Mouse (Mus musculus) hindbrain, embryonic 14.5 days (tissue): ENCODE results near the gene Tubb4b. TPM values are rescaled to one million over a fixed set of nuclear protein-coding genes. Genes with fewer than 3 reads are reported as not detected.

Source experiments
- ATAC-seq: fragments of 200-750 bp; cut with Nextera tagmentation; 2 replicates; pipeline ENCODE4 v1.8.0; 2017; ENCODE audit warnings: moderate number of reproducible peaks, mild to moderate bottlenecking, moderate TSS enrichment, moderate library complexity; ENCODE audit not compliant: low FRiP score
- DNase-seq: peaks from one replicate; pipeline ENCODE4 v3.0.0-alpha.2; 2015; ENCODE audit warnings: low spot score
- H3K27ac ChIP-seq: fragments of 300-500 bp; sonication (generic); 2 replicates; pipeline ENCODE4 v1.5.1; 2014; ENCODE audit warnings: mild to moderate bottlenecking, moderate library complexity
- H3K27me3 ChIP-seq: fragments of 300-500 bp; sonication (generic); 2 replicates; pipeline ENCODE4 v1.6.1; 2014; ENCODE audit warnings: mild to moderate bottlenecking, low read length, mixed read lengths; ENCODE audit not compliant: control insufficient read depth, insufficient read depth
- H3K36me3 ChIP-seq: fragments of 300-500 bp; sonication (generic); replicated peaks from 2 replicates; pipeline ENCODE4 v1.6.1; 2014; ENCODE audit not compliant: control insufficient read depth, insufficient read depth
- H3K4me1 ChIP-seq: fragments of 300-500 bp; sonication (generic); replicated peaks from 2 replicates; pipeline ENCODE4 v1.6.1; 2014; ENCODE audit warnings: antibody characterized with exemption, low read length, mixed read lengths; ENCODE audit not compliant: control insufficient read depth, insufficient read depth
- H3K4me2 ChIP-seq: fragments of 300-500 bp; sonication (generic); replicated peaks from 2 replicates; pipeline ENCODE4 v1.6.1; 2014; ENCODE audit warnings: mild to moderate bottlenecking, moderate library complexity
- H3K4me3 ChIP-seq: fragments of 300-500 bp; sonication (generic); replicated peaks from 2 replicates; pipeline ENCODE4 v1.5.1; 2014; ENCODE audit warnings: mild to moderate bottlenecking, low read length
- H3K9ac ChIP-seq: fragments of 300-500 bp; sonication (generic); 2 replicates; pipeline ENCODE4 v1.6.1; 2014
- H3K9me3 ChIP-seq: fragments of 300-500 bp; sonication (generic); 2 replicates; pipeline ENCODE4 v1.6.1; 2016; ENCODE audit warnings: low read length; ENCODE audit not compliant: control insufficient read depth
- WGBS: fragments of 180-500 bp; shearing (Covaris S2); extraction: QIAGEN DNeasy Blood & Tissue Kit; methylation state at CpG from one replicate; pipeline ENCODE4 v1.1.7; 2014; 5-methylcytosine and 5-hydroxymethylcytosine counted together
- polyA plus RNA-seq: library from polyadenylated mRNA; unstranded; fragments of >200 nt; fragmentation: Nextera tagmentation; extraction: Ambion mirVana; gene quantifications from 2 replicates; pipeline ENCODE4 v1.2.1, GENCODE M21; 2014

Tubb4b gene
- polyA plus RNA-seq, 1 experiment from 2014 or later, result 382 TPM

DNA sequence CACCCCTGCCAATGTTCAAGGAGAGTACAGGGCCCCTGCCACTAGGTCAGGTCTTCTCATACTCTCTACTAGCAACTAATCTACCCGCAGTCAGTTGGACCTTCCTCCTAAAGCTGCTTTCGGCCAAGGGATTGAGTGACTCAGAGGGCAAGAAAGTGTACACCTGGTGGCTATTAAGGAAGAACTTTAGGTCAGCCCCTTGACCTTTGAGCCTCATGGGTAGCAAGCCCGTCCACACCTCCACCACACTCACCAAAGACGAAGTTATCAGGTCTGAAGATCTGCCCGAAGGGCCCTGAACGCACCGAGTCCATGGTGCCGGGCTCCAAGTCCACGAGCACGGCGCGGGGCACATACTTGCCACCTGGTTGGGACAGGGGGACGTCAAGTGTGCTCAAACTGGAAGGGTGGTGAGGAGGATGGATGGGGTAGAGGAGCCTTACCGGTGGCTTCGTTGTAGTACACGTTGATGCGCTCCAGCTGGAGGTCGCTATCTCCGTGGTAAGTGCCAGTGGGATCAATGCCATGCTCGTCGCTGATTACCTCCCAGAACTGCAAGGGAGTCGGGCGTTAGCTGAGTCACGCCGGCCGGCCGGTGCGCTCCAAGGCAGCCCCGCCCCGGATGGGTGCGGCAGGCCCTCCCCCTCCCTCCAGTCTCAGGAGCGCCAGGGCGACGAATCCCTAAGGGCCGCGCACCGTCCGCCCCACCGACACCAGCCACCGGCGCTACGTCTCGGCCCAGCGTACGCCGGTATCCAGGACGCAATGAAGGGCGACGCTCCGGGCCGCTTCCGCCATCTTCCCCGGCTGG lies 616 bp downstream of the Tubb4b start:
- no peaks in the 10 kb centered on the region for H3K27me3 ChIP-seq
- no peaks in the 10 kb centered on the region for H3K9me3 ChIP-seq
- peak overlapping the region; percentile 89 for H3K4me3 ChIP-seq
- peak overlapping the region; percentile 89 for H3K27ac ChIP-seq
- peaks cover 17% of the 10 kb centered on the region for H3K4me1 ChIP-seq
- peak overlapping the region; percentile 86 for H3K4me2 ChIP-seq
- peak overlapping the region; percentile 87 for H3K9ac ChIP-seq
- peaks cover 9% of the 10 kb centered on the region for H3K36me3 ChIP-seq
- 3% methylated on average over 53 of the region's 53 CpGs for WGBS
- ATAC-seq, result peak; percentile 19
- DNase-seq, result no peak

DNA sequence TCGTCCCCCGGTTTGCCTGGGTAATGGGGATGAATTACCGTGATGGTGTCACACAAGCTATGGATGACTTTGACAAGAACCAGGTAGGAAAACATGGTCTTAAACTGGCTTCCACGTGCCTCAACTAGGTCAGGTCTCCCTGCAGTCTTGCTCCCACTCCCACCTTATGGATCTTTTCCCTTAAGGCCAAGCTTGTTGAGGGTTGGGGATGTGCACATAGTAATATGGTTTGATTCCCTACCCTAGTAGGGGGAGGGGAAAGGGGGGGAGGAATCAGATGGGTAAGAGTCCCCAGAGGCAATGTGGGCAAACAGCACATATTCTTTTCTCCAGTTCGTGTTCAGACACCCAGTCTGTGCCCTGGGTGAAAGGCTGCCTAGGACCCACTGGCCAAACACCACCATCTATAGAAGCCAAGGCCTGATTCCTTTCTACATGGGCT lies 3.1 kb downstream of the Tubb4b start:
- Histone ChIP-seq H3K4me3 (no peak overlapping the region), H3K27me3 (no peaks in the 10 kb centered on the region), H3K9me3 (no peaks in the 10 kb centered on the region), H3K27ac (no peak overlapping the region), H3K4me2 (no peak overlapping the region), H3K4me1 (peaks cover 15% of the 10 kb centered on the region), H3K9ac (no peak overlapping the region), H3K36me3 (peaks cover 9% of the 10 kb centered on the region)
- 78% methylated on average over 5 of the region's 5 CpGs for WGBS
- DNase-seq (no peak), ATAC-seq (no peak)

DNA sequence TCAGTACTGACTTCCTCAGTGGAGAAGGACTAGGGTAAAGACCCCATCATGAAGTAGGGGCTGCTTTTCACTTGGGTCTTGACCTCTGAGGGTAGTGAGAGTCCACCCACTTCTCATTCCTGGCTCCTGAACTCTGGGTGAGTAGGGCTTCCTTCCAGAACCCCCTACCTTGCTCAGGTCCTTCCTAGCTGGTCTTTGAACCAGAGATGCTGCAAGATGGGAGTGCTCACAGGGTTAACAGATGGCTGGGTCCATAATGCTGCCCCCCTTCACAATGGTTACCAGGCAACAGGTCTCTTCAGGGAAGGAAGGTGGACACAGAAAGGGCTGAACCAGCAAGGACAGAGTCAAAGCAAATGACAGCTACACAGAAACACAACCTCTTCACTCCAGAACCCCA lies 6.1 kb downstream of the Tubb4b start, which contains the start of gene Fam166a:
Fam166a (plus strand) TSS at position 301 of the 400 bp plus-strand sequence.
- Histone ChIP-seq H3K4me3 (no peak within 1 kb of the TSS), H3K27ac (no peak within 1 kb of the TSS), H3K4me1 (peaks cover 4% of the 10 kb centered on the region), H3K36me3 (peaks cover 9% of the 10 kb centered on the region), H3K27me3 (no peaks in the 10 kb centered on the region), H3K9ac (no peak within 1 kb of the TSS), H3K9me3 (no peaks in the 10 kb centered on the region), H3K4me2 (no peak within 1 kb of the TSS)
- no peak for ATAC-seq
- no peak for DNase-seq

DNA sequence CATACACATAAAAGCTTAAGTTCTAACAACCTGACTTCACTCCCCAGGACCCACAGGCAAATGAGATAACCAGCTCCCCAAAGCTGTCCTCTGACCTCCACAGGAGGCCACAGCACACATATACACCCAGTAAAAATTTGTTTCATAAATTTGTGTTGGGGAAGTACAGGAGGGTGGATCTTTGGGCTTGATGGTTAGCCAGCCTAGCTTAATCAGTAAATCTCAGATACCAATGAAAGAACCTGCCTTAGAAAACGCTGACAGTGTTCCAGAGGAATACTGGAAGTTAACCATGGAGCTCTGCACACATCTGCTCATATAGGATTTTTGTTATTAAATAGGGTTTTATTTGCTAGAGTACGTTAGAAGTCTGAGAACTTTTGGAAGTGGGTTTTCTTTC lies 6.8 kb downstream of the Tubb4b start:
- Histone ChIP-seq H3K4me2 (no peak overlapping the region), H3K27ac (no peak overlapping the region), H3K9ac (no peak overlapping the region), H3K4me3 (no peak overlapping the region), H3K9me3 (no peaks in the 10 kb centered on the region), H3K36me3 (peaks cover 9% of the 10 kb centered on the region), H3K4me1 (no peaks in the 10 kb centered on the region), H3K27me3 (no peaks in the 10 kb centered on the region)
- no peak for DNase-seq
- 62% methylated on average over 2 of the region's 2 CpGs for WGBS
- ATAC-seq, result no peak

DNA sequence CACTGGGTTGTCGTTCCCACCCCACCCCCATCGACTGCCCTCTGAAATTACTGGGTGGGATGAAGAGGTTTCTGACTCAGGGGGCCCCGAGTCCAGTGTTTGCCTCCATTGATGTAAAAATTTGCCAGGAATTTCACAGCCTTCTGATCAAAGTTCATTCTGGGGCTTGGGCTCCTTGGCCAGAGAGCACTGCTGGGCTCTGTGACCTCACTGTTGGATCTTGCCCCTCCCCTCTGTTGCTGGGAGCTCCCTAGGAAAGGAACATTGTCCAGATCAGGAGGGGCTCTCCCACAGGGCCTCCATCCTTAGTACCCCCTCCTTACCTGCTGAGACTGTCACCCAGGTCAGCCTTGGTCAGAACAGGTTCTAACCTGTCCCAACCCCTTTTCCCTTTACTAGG lies 10.1 kb downstream of the Tubb4b start, which contains the start of gene Stpg3:
Stpg3 (minus strand) TSS at position 194 of the 400 bp plus-strand sequence.
- Histone ChIP-seq H3K27ac (no peak within 1 kb of the TSS), H3K4me2 (no peak within 1 kb of the TSS), H3K36me3 (no peaks in the 10 kb centered on the region; the same call in 1 of the 2 replicates), H3K9ac (no peak within 1 kb of the TSS), H3K27me3 (no peaks in the 10 kb centered on the region), H3K4me1 (peaks cover 10% of the 10 kb centered on the region), H3K9me3 (no peaks in the 10 kb centered on the region), H3K4me3 (no peak within 1 kb of the TSS)
- WGBS, result 75% methylated on average over 3 of the region's 3 CpGs
- ATAC-seq (no peak), DNase-seq (no peak)

DNA sequence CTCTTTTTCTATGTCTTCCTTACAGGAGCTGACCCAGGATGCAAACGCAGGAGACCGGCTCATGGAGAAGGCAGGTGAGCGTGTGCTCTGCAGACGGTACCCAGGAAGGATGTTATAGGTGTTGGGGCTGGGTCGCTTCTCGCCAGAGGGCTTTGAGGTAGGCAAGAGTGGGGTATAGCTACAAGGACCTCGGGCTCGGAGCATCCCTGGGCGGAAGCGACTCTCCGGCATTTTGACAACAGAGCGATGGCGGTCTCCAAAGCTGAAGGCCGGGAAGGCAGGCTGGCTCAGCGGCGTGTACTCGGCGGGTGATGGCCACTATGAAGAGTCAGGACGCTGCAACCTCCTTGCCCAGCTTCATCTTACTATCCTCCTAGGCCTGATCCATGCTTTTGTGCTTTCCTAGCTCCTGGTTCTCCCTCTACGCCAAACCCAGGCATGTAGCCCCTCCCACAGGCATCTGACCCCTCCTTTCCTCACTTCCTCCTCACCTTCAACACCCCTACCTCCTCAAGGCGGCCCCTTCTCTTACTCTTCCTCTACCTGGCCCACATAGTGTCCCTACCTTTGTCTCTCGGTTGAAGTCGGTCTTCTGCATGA lies 11.1 kb downstream of the Tubb4b start:
- Histone ChIP-seq H3K36me3 (peaks cover 9% of the 10 kb centered on the region; the same call in 1 of the 2 replicates), H3K4me1 (peaks cover 17% of the 10 kb centered on the region), H3K4me2 (no peak overlapping the region), H3K9me3 (no peaks in the 10 kb centered on the region), H3K4me3 (no peak overlapping the region), H3K9ac (no peak overlapping the region), H3K27me3 (no peaks in the 10 kb centered on the region), H3K27ac (no peak overlapping the region)
- no peak for ATAC-seq
- WGBS, result 65% methylated on average over 23 of the region's 23 CpGs
- DNase-seq, result no peak

DNA sequence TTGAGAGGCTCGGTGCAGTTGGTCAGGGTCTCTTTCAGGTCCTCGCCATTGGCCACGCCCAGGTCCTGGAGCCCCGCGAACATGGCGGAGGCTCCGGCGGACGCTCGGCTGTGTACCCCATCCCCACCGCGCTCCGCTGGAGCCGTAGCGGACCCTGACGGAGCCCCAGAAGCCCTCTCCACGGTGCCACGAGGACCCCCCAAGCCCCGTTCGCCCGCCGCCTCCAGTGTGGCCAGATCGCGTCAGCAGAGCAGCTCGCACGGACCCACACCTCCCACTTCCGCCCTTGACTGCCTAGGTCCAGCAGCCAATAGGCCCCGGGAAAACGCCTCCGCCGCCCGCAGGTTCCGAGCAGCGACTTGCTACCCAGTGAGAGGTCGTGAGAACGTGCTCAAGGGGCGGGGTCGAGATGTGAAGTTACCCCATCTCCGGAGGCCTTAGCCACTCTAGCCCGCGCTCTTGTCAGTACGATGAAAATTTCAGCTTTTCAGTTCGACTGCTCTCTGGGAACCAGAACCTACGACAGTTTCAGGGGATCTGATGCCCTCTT lies 13.3 kb downstream of the Tubb4b start, which contains the start of gene Nelfb:
Nelfb (minus strand) TSS at position 369 of the 550 bp plus-strand sequence.
- 0% methylated on average over 44 of the region's 44 CpGs for WGBS
- H3K27ac ChIP-seq, result peak within 1 kb of the TSS; percentile 93
- no peaks in the 10 kb centered on the region for H3K9me3 ChIP-seq
- peak; percentile 83 for DNase-seq
- peak within 1 kb of the TSS; percentile 90 for H3K4me2 ChIP-seq
- H3K4me3 ChIP-seq, result peak within 1 kb of the TSS; percentile 97
- H3K4me1 ChIP-seq, result peaks cover 17% of the 10 kb centered on the region
- H3K36me3 ChIP-seq, result peaks cover 21% of the 10 kb centered on the region
- peak; percentile 89 for ATAC-seq
- peak within 1 kb of the TSS; percentile 95 for H3K9ac ChIP-seq
- no peaks in the 10 kb centered on the region for H3K27me3 ChIP-seq

DNA sequence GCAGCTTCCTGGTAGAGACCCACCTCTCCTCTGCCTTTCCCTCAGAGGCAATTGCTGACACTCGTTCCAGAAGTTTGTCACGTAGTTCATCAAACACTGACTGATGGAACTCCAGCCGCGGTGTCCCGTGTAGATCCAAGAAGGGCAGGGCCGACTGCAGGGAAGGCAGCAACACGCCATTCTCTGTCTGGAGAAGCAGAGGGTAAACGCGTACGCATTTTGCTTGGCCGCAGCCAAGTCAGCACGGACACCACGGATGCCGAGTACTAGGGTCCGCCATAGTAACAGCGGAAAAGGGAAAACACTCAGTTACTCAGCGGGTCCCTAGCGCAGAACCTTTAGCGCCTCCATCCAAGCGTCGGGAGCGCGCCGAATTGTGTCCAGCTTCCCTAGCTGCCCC lies 13.8 kb downstream of the Tubb4b start:
- ATAC-seq (no peak; the same call in 1 of the 2 replicates), DNase-seq (no peak)
- peak overlapping the region; percentile 93 for H3K27ac ChIP-seq
- no peaks in the 10 kb centered on the region for H3K9me3 ChIP-seq
- peak overlapping the region; percentile 90 for H3K4me2 ChIP-seq
- no peaks in the 10 kb centered on the region for H3K27me3 ChIP-seq
- under 1% methylated on average over 24 of the region's 24 CpGs for WGBS
- peak overlapping the region; percentile 95 for H3K9ac ChIP-seq
- peaks cover 26% of the 10 kb centered on the region for H3K36me3 ChIP-seq
- H3K4me1 ChIP-seq, result peaks cover 17% of the 10 kb centered on the region
- H3K4me3 ChIP-seq, result peak overlapping the region; percentile 97

DNA sequence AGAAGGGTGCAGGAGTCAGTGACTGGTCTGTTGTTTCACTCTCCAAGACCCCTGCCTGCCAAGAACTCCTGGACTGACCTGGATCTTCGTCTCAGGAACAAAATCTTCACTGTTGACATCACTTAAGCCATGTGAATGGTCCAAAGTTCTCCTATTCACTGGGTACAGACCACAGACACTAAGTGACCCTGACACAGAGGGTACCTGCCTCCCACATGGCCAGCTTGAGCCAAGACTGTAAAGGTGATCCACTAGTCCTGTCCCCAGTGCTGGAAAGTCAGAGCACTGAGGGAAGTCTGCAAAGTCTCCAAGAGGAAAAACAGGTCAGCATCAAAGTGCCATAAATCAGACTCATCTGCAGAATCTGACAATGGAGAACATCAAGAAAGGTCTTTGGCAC lies 16.9 kb downstream of the Tubb4b start:
- no peak for ATAC-seq

More for the DNA sequence above, 16.9 kb downstream of the Tubb4b start:
- Histone ChIP-seq H3K36me3 (peaks cover 57% of the 10 kb centered on the region), H3K9me3 (no peaks in the 10 kb centered on the region), H3K4me1 (peaks cover 17% of the 10 kb centered on the region), H3K4me2 (no peak overlapping the region), H3K9ac (no peak overlapping the region), H3K4me3 (no peak overlapping the region), H3K27ac (no peak overlapping the region), H3K27me3 (no peaks in the 10 kb centered on the region)
- no peak for DNase-seq
- WGBS, result 83% methylated on average over 1 of the region's 1 CpGs
